Mouse (Mus musculus) limb, embryonic 12.5 days (tissue): ENCODE data around the gene Olig2. TPM values are rescaled to one million over a fixed set of nuclear protein-coding genes. Genes with fewer than 3 reads are reported as not detected.

Experiments used
- polyA plus RNA-seq: library from polyadenylated mRNA; unstranded; fragments of >200 nt; fragmentation: Nextera tagmentation; extraction: Ambion mirVana; gene quantifications from 2 replicates; pipeline ENCODE4 v1.2.1, GENCODE M21; 2016

Gene Olig2
- polyA plus RNA-seq, 1 experiment from 2014 or later = not detected

Other genes with a start within 250 kb of the Olig2 start
- gene Synj1, start 214.1 kb upstream of the Olig2 start, polyA plus RNA-seq = 10.9 and 11.3 TPM in 2 replicates
- gene Paxbp1, start 180.9 kb upstream of the Olig2 start, polyA plus RNA-seq = 92.0 and 96.2 TPM in 2 replicates
- not detected in 2 replicates for gene 4932438H23Rik, start 130.3 kb upstream of the Olig2 start, polyA plus RNA-seq
- 0.09 TPM in 1 of 2 replicates, not detected in the other for gene Olig1, start 44.3 kb downstream of the Olig2 start, polyA plus RNA-seq
- 41.0 and 43.6 TPM in 2 replicates for gene Ifnar2, start 147.3 kb downstream of the Olig2 start, polyA plus RNA-seq
- not detected in 2 replicates for gene Gm21970, start 166.3 kb downstream of the Olig2 start, polyA plus RNA-seq
- 8.0 and 9.6 TPM in 2 replicates for gene Il10rb, start 180.7 kb downstream of the Olig2 start, polyA plus RNA-seq